Mouse (Mus musculus): ENCODE results near the gene Rhob.

Gene Rhob

DNA sequence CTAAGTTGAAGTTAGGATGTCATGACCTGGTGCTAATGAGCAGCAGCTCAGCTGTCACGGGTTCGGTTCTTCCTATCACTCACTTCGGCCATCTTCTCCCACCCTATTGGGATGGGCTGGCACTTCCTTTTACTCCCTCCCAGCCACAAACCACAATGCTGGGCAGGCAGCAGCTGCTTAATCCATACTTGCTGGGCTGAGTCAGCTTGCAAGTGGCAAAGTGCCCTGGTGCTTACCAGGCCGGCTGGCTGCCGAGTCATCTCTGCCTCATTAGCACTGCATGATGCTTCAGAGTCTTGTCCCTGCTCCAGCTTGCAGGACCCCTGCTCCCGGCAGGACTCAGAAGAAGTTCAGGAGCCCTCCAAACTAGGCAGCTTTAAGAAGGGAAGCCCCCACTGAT, 49.2 kb downstream of the Rhob start:
- no peak for DNase-seq (ENCODE audit: extremely low read depth, low read depth, low spot score)

DNA sequence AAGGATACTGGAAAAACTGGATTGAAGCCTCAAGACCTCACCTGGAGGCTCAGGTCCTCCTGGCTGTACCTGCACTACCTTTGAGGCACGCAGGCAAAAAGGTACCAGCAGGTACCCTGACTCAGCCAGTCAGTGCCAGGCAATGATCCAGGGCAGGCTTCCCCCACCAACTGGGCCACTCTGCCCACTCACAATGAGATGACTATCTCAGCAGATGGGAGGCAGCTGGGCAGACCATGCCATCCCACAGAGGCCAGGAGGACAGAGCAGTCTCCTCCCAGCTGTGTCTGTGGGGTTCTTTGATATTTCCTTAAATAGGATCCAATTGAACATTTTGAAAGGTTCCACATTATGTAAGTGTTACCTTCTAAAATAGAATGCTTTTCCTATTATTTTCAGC, 49.8 kb downstream of the Rhob start:
- no peak for DNase-seq (ENCODE audit: extremely low read depth, low read depth, low spot score)

All from fat pad, adult 2 months (tissue).